Mouse (Mus musculus): ENCODE data around the gene Qsox2. TPM values are rescaled to one million over a fixed set of nuclear protein-coding genes. Genes with fewer than 3 reads are reported as not detected.

The Qsox2 gene
- polyA plus RNA-seq, 1 experiment = 15.3 TPM

GRCm38 (mm10) chr2:26168843-26169579, 68.3 kb downstream of the Qsox2 start:
- 27% methylated on average over 11 of the region's 11 CpGs for WGBS
- Histone ChIP-seq H3K27ac (ENCODE audit: insufficient read depth, low read depth, low read length) (no peak overlapping the region), H3K27me3 (replicated peaks; ENCODE audit: control insufficient read depth, insufficient read depth, low read length) (no peaks in the 10 kb centered on the region), H3K4me3 (ENCODE audit: insufficient read depth, low read depth, low read length) (no peak overlapping the region), H3K36me3 (ENCODE audit: control insufficient read depth, insufficient read depth, low read length) (no peaks in the 10 kb centered on the region), H3K4me1 (ENCODE audit: control insufficient read depth, insufficient read depth, low read length) (no peaks in the 10 kb centered on the region)
- TF ChIP-seq CTCF (conservative IDR thresholded peaks at IDR 0.05; ENCODE audit: insufficient read depth, insufficient read length, low read depth, low read length) = no peak
- TF ChIP-seq POLR2A (IDR thresholded peaks at IDR 0.05; ENCODE audit: low read depth, low read length) = no peak
- no peak for DNase-seq

DNA sequence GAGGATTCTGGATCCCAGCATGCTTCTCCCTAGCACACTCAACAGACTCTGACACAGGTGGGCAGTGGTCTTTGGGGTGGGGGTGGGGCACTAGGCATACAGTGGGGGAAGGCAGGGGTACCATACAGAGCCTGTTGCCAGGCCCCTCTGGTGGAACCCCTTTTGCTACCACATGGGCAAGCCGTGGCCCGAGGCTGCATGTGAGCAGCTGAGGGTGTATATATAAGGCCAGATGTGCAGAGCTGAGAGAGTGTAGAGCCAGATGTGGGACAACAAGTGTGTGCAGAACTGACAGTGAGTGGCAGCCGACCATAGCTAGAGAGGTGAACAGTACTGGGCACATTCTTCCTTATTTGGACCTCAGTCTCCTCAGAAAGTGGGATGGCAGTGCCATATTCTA, 70.4 kb downstream of the Qsox2 start:
- no peak for DNase-seq
- Histone ChIP-seq H3K27me3 (replicated peaks; ENCODE audit: control insufficient read depth, insufficient read depth, low read length) (no peaks in the 10 kb centered on the region), H3K27ac (ENCODE audit: insufficient read depth, low read depth, low read length) (no peak overlapping the region)

More for the DNA sequence above, 70.4 kb downstream of the Qsox2 start:
- Histone ChIP-seq H3K36me3 (ENCODE audit: control insufficient read depth, insufficient read depth, low read length) (no peaks in the 10 kb centered on the region), H3K4me3 (ENCODE audit: insufficient read depth, low read depth, low read length) (no peak overlapping the region), H3K4me1 (ENCODE audit: control insufficient read depth, insufficient read depth, low read length) (no peaks in the 10 kb centered on the region)
- 84% methylated on average over 3 of the region's 3 CpGs for WGBS
- TF ChIP-seq POLR2A (IDR thresholded peaks at IDR 0.05; ENCODE audit: low read depth, low read length) = no peak
- no peak for TF ChIP-seq CTCF (conservative IDR thresholded peaks at IDR 0.05; ENCODE audit: insufficient read depth, insufficient read length, low read depth, low read length)

Other genes with a start within 250 kb of the Qsox2 start
- 63.4 and 65.8 TPM in 2 replicates for gene Ubac1, start 215.8 kb downstream of the Qsox2 start, polyA plus RNA-seq (2012; rRNA removed)
- 38.1 and 57.0 TPM in 2 replicates for gene Nacc2, start 114.3 kb downstream of the Qsox2 start, polyA plus RNA-seq (2012; rRNA removed)
- gene Lhx3, start 29.2 kb downstream of the Qsox2 start, polyA plus RNA-seq (2012; rRNA removed) = not detected in 2 replicates
- 0.02 and 0.12 TPM in 2 replicates for gene Ccdc187, start 57.0 kb upstream of the Qsox2 start, polyA plus RNA-seq (2012; rRNA removed)
- 9.3 and 13.1 TPM in 2 replicates for gene Gpsm1, start 78.0 kb upstream of the Qsox2 start, polyA plus RNA-seq (2012; rRNA removed)
- gene Dnlz, start 114.6 kb upstream of the Qsox2 start, polyA plus RNA-seq (2012; rRNA removed) = 26.9 and 28.8 TPM in 2 replicates
- 2.1 and 2.5 TPM in 2 replicates for gene Card9, start 123.4 kb upstream of the Qsox2 start, polyA plus RNA-seq (2012; rRNA removed)
- gene Snapc4, start 143.1 kb upstream of the Qsox2 start, polyA plus RNA-seq (2012; rRNA removed) = 21.9 and 25.2 TPM in 2 replicates
- gene Entr1, start 151.8 kb upstream of the Qsox2 start, polyA plus RNA-seq (2012; rRNA removed) = 102 and 110 TPM in 2 replicates
- gene Pmpca, start 151.8 kb upstream of the Qsox2 start, polyA plus RNA-seq (2012; rRNA removed) = 50.6 and 54.0 TPM in 2 replicates
- 28.2 and 37.5 TPM in 2 replicates for gene Inpp5e, start 171.7 kb upstream of the Qsox2 start, polyA plus RNA-seq (2012; rRNA removed)
- gene Sec16a, start 207.7 kb upstream of the Qsox2 start, polyA plus RNA-seq (2012; rRNA removed) = 71.1 and 87.5 TPM in 2 replicates

Data from kidney, adult 2 months (tissue).